ENCODE assay signal across 8 mouse cellular contexts in the genomic region with DNA sequence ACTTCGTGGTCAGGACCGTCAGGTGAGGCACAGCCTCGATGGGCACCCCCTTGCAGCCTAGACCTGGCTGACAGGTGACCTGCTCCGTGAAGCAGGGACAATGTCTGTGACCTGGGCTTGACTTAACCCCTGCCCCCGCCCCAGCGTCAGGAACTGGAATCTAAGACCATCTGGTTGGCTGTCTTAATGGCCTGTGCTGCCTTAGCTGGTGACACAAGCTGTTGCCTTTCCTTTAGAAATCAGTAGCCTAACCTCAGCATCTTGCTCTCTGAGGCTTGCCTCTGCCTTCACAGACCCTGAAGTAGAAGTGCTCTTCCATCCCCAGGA. TPM values are rescaled to one million over a fixed set of nuclear protein-coding genes. Genes with fewer than 3 reads are reported as not detected.
DNase-seq lines count a peak whose midpoint lies in the region; ATAC-seq and TF ChIP-seq lines count a peak whose summit lies in the region.

No protein-coding gene starts in this region.

- intact Hi-C loops in heart, postnatal 25 days (cut with DNase I) = loop anchor here (10.0 kb wide), 1 partner anchor 451 kb away; no protein-coding TSS in a partner anchor

- no peaks in the 10 kb centered on the region for H3K27me3 ChIP-seq in heart, embryonic 10.5 days (ENCODE audit: insufficient read depth, poor library complexity, severe bottlenecking)
- H3K27me3 ChIP-seq in testis, adult 2 months (ENCODE audit: control insufficient read depth, insufficient read depth, low read length) = no peaks in the 10 kb centered on the region
- no peaks in the 10 kb centered on the region for H3K27me3 ChIP-seq in forebrain, postnatal 0 days (ENCODE audit: insufficient read depth, low read length)

- H3K4me1 ChIP-seq in heart, embryonic 10.5 days = peaks cover 9% of the 10 kb centered on the region
- H3K4me1 ChIP-seq in testis, adult 2 months (ENCODE audit: control insufficient read depth, insufficient read depth, low read length) = no peaks in the 10 kb centered on the region
- H3K4me1 ChIP-seq in forebrain, postnatal 0 days (ENCODE audit: insufficient read depth) = 0 out of 2 replicates have a peak, but pooled peaks cover 4% of the 10 kb centered on the region

- H3K4me2 ChIP-seq in forebrain, postnatal 0 days (ENCODE audit: low read depth) = peak overlapping the region; percentile 97

- no peak for TF ChIP-seq CTCF in testis, adult 2 months (IDR thresholded peaks at IDR 0.05; ENCODE audit: control insufficient read depth, insufficient read depth, insufficient replicate concordance, low read depth, low read length)
- TF ChIP-seq CTCF in forebrain, postnatal 0 days (IDR thresholded peaks at IDR 0.05; ENCODE audit: low read depth) = no peak

- no peaks in the 10 kb centered on the region for H3K9me3 ChIP-seq in heart, embryonic 10.5 days
- no peaks in the 10 kb centered on the region for H3K9me3 ChIP-seq in forebrain, postnatal 0 days (ENCODE audit: low read length)

- H3K9ac ChIP-seq in forebrain, postnatal 0 days = peak overlapping the region; percentile 92

- peak overlapping the region; percentile 93 for H3K4me3 ChIP-seq in heart, embryonic 10.5 days
- peak overlapping the region; percentile 94 for H3K4me3 ChIP-seq in testis, adult 2 months (ENCODE audit: control insufficient read depth, low read depth, low read length)
- peak overlapping the region; percentile 85 for H3K4me3 ChIP-seq in forebrain, postnatal 0 days (ENCODE audit: low read depth, low read length)
- H3K4me3 ChIP-seq in macrophage (ENCODE audit: inconsistent target) = peak overlapping the region; percentile 70

- no peak for TF ChIP-seq POLR2A in testis, adult 2 months (IDR thresholded peaks at IDR 0.05; ENCODE audit: control insufficient read depth, low read depth, low read length)

- no peak for ATAC-seq in forebrain, postnatal 0 days

- H3K36me3 ChIP-seq in heart, embryonic 10.5 days = no peaks in the 10 kb centered on the region
- H3K36me3 ChIP-seq in testis, adult 2 months (ENCODE audit: control insufficient read depth, insufficient read depth, low read length) = no peaks in the 10 kb centered on the region
- H3K36me3 ChIP-seq in forebrain, postnatal 0 days (ENCODE audit: insufficient read depth) = no peaks in the 10 kb centered on the region
- H3K36me3 ChIP-seq in macrophage (ENCODE audit: inconsistent target) = no peaks in the 10 kb centered on the region

- peaks cover 53% of the 10 kb centered on the region for H3K79me2 ChIP-seq in macrophage (ENCODE audit: inconsistent target)

- WGBS in heart, embryonic 10.5 days = 0% methylated on average over 6 of the region's 6 CpGs
- WGBS in forebrain, postnatal 0 days = 3% methylated on average over 6 of the region's 6 CpGs
- 2% methylated on average over 6 of the region's 6 CpGs for WGBS in macrophage (ENCODE audit: missing documents)

- DNase-seq in heart, embryonic 10.5 days (ENCODE audit: low spot score) = peak; percentile 76
- no peak for DNase-seq in heart, postnatal 25 days (ENCODE audit: low spot score)
- no peak for DNase-seq in testis, postnatal 14 days (ENCODE audit: low spot score)
- DNase-seq in forebrain, postnatal 0 days = peak; percentile 33
- DNase-seq in adrenal gland, postnatal 14 days = no peak
- DNase-seq in thymus, postnatal 4 days = no peak

- H3K27ac ChIP-seq in heart, embryonic 10.5 days = peak overlapping the region; percentile 87
- peak overlapping the region; percentile 73; the same call in 1 of the 2 replicates for H3K27ac ChIP-seq in testis, adult 2 months (ENCODE audit: control insufficient read depth, insufficient read depth, low read depth, low read length)
- H3K27ac ChIP-seq in forebrain, postnatal 0 days (ENCODE audit: low read depth, low read length) = peak overlapping the region; percentile 80
- peak overlapping the region; percentile 66 for H3K27ac ChIP-seq in macrophage

RNA-seq across cellular contexts. Expression of gene Fam174a, which starts 0.8 kb away (rescaled TPM):
- polyA plus RNA-seq in heart, embryonic 10.5 days (2016; fragmentation: Nextera tagmentation; extraction: Ambion mirVana) = 16.9 and 18.9 TPM in 2 replicates
- 10 to 100 TPM; 25.5 to 25.6 TPM for total RNA-seq in heart, postnatal 25 days (2021)
- 27.2 and 30.9 TPM in 2 replicates for polyA plus RNA-seq in testis, adult 2 months (2012; rRNA removed)
- 20.8 and 25.7 TPM in 2 replicates for total RNA-seq in forebrain, postnatal 0 days (2014; rRNA removed)
- 26.1 and 30.0 TPM in 2 replicates for polyA plus RNA-seq in forebrain, postnatal 0 days (2015; fragmentation: Nextera tagmentation; extraction: Ambion mirVana)
- 10 to 100 TPM in 25 of 26 experiments, 1 to 10 TPM in 1; 7.8 to 28.9 (median 17.4) TPM for total RNA-seq in macrophage (2018; cell fraction: chromatin; rRNA removed)
- 10 to 100 TPM; 22.0 to 47.3 (median 35.8) TPM for total RNA-seq in macrophage (2018; cell fraction: cytosol; rRNA removed)
- total RNA-seq in macrophage (2018; cell fraction: nucleus; rRNA removed) = 10 to 100 TPM; 13.1 to 33.3 (median 24.2) TPM
- 36.5 to 51.3 TPM (median 43.8 TPM) in 3 replicates for polyA plus RNA-seq in macrophage (2018)
- 20.5 and 22.6 TPM in 2 replicates for total RNA-seq in adrenal gland, postnatal 14 days (2021)

Comparison
In these comparisons a context has a peak if more than half of its experiments do, and no peak if none do; other contexts are left out.
1. DNase-seq: peak in heart, embryonic 10.5 days (single experiment) and forebrain, postnatal 0 days (single experiment); none in heart, postnatal 25 days (single experiment), testis, postnatal 14 days (single experiment), adrenal gland, postnatal 14 days (single experiment) and thymus, postnatal 4 days (single experiment).
2. Peak in every context shown above with its lines, with median percentiles within 50 percentile points of each other: H3K27ac ChIP-seq and H3K4me3 ChIP-seq.